Mouse (Mus musculus): Measurements from ENCODE around the gene Adam21.

GRCm38 (mm10) chr12:81533029-81533419 lies 35.2 kb downstream of the Adam21 start:
- no peak for TF ChIP-seq CTCF (IDR thresholded peaks at IDR 0.05; ENCODE audit: borderline replicate concordance, insufficient read depth, low read length)
- no peak for TF ChIP-seq POLR2A (IDR thresholded peaks at IDR 0.05; ENCODE audit: low read depth, low read length)

Data from embryonic fibroblast, embryonic 13.5 days (primary cell).